Mouse (Mus musculus): ENCODE measurements around the gene Uso1.
"Not testable (repeated sequence)": the region's sequence is repeated elsewhere in the genome, so short reads cannot be mapped to it uniquely, and the experiment has no call there.

The Uso1 gene

DNA sequence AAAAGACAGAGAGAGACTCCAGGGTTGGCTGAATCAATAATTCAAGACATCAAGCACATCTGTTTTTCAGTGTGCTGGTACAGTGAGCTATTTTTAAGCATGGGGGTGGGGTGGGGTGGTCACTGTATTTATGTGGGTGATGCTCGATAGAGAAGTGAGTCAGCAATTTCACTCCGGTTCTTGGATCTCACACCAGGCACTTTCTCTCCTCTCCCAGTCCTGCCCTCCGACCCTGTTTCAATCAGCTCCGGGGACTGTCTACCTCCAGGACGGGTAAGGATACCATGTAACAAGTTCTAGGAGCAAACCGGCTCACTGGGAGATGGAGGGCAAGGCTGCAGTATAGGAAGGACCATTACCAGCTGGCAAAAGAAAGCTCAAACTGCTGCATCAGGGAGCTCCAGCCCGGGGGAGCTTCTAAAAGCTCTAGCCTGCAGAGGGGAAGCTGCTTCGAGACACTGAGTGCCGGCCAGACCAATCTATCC is 10.6 kb upstream of the Uso1 start:
- DNase-seq (ENCODE audit: low read depth, low spot score): no peak

DNA sequence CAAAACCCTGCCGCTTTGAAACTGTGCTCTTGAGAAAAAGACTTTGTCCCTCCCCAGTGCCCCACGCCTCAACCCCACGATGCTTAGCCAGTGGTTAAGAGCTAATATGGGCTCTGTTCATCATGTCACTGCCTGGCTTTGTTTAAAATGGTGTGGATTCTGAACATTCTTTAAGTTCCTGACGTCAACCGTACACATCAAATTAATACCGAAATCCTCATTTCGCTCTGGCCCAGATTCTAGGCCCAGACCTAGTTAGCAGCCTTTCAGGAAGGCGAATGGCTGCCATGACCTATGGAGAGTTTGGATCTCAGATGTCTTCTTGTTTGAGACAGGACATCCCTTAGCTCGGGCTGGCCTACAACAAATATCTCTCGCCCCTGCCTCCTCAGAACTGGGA is 10.0 kb upstream of the Uso1 start:
- no peak for DNase-seq (ENCODE audit: low read depth, low spot score)

DNA sequence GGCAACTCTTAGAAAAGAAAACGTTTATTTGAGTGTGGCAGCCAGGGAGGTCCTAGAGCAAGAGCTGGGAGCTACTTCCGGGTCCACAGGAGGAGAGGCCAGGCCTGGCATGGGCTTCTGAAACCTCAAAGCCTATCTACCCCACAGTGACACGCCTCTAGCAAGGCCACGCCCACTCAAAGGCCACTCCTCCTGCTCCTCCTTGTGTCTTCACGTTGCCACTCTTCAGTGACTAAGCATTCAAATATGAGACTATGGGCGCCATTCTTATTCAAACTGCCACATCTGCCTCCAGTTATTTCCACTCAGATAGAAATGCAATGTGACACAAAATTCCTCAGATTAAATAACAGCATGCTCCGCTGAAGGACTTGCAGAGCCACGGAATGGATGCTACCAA is 9.2 kb upstream of the Uso1 start:
- peak; percentile 30 for DNase-seq (ENCODE audit: low read depth, low spot score)

DNA sequence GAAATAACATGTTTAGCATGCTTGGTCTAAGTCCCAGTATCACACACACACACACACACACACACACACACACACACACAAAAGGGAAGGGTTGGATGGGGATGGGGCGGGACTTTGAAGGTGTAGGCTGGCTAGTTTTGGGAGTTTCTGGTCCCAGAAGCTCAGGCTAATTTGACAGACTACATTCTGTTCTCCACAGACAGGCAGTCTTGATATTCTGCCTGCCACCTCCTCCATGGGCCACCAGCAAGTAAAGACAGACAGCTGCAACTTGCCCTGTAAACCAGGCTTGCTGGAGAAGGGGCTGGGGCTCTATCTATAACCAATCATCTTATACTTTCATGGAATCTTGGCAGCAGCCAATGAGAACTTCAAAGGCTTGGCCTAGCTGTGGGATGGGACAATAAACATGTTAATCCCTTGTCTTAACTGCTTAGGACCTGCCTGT is 8.4 kb upstream of the Uso1 start:
- DNase-seq (ENCODE audit: low read depth, low spot score): no peak

DNA sequence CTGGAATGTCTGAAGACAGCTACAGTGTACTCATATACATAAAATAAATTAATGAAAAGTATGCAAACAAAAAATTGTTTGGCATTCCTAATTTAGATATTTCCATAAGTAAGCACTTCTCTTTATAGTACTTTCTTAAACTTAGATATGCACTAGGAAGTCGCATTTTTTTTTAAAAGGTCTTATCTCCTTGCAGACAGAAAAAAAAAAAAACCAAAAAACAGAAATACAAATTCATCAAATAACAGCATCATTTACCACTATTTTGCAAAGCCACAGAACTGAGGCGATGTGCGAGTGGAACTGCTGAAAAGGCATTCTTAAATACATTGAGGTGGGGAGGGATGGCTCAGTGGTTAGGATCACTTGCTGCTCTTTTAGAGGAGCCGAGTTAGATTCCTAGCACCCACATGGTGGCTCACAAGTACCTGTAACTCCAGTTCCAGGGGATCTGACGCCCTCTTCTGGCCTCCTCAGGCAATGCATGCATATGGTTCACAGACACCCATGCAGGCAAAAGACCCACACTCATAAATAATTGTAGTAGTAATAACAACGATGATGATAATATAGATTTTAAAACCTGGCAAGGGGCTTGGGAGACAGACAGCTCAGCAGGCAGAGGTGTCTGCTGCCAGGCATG is 7.6 kb upstream of the Uso1 start:
- DNase-seq (ENCODE audit: low read depth, low spot score): no peak

DNA sequence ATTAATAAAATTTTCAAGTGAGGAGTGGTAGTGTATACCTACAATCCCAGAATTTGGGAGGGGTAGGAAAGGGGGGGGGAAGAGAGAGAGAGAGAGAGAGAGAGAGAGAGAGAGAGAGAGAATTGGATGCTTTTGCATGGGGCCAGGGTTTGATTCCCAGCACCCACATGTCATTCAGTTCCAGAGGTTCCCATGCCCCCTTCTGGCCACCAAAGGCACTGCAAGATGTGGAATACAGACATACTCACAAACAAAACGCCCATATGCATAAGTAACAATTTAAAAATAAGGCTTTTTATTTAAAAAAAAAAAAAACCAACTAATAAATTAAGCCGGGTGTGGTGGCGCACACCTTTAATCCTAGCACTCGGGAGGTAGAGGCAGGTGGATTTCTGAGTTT is 5.6 kb upstream of the Uso1 start:
- DNase-seq (ENCODE audit: low read depth, low spot score): no peak

DNA sequence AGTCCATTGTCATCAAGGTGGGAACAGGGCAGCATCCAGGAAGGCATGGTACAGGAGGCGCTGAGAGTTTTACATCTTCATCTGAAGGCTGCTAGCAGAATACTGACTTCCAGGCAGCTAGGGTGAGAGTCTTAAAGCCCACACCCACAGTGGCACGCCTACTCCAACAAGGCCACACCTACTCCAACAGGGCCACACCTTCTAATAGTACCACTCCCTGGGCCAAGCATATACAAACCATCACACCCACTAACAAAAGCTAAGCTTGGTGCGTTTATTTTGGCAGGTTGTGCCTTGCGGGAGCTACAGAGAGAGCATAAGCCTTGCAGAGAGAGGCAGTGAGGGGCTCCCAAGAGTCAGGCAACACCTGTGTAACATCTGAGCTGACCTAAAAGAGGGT is 4.7 kb upstream of the Uso1 start:
- not testable (repeated sequence) for DNase-seq (ENCODE audit: low read depth, low spot score)

DNA sequence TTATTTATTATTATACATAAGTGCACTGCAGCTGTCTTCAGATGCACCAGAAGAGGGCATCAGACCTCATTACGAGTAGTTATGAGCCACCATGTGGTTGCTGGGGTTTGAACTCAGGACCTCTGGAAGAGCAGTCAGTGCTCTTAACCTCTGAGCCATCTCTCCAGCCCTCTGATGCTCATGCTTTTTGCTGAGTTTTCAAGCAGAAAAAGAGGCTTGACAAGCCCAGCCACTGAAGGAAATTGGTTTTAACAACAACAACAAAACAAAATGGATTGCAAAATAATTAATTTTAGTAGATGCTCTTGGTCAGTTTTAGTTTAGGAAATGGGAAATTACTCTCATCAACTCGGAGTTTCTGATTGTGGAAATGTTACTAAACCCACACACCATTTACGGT is 2.8 kb upstream of the Uso1 start:
- DNase-seq (ENCODE audit: low read depth, low spot score): no peak

DNA sequence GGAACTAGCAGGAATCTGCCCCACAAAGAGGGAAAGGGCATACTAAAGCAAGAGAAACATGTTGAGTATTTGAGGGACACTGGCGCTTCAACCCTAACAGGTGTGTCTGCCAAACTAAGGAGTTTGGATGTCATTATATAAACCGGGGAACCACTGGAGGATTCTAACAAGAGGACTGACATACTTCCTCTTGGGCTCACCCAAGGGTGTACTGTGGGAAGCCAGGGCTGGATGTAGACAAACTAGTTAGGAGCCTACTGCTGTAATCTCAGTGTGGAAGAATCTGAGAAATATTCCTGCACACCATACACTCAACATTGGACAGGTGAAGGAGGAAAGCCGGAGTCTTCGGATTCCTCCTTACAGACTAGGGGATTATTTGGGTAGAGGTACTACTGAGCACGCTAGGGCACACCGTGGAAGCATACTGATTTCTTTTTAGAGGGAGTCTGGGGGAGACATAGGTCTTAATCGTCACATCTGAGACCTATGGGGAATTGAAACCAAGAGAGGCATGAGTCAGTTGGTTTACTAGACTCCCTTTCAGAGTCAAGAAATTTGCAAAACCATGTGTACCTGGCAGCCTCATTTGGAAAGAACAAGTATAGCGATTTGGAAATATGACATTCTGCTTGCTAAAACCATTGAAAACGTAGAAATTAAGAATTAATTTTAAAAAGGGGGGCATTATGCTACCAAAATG is 1.1 kb upstream of the Uso1 start:
- no peak for DNase-seq (ENCODE audit: low read depth, low spot score)

DNA sequence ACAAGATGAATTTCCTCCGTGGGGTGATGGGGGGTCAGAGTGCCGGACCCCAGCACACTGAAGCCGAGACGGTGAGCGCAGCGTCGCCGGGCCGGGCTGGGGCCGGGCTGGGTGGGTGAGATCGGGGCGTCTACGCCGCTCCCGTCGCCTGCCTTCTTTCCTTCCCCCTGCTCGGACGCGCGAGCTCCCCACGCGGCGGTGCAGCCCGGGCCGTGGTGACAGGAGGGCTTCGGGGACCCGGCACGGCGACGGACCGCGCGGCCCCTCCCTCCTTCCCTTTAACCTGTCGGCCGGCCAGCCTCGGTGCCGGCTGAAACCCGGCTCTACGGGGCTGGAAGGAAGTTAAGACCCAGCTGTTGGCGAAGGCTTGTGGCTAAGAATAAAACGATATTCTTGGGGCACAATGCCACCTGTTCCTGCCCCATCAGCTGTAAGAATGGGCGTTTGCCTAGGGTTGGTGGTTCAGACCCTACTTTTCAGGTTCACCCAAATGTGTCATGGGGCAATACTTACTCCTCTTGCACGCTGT is 419 bp downstream of the Uso1 start:
- no peak for DNase-seq (ENCODE audit: low read depth, low spot score)

DNA sequence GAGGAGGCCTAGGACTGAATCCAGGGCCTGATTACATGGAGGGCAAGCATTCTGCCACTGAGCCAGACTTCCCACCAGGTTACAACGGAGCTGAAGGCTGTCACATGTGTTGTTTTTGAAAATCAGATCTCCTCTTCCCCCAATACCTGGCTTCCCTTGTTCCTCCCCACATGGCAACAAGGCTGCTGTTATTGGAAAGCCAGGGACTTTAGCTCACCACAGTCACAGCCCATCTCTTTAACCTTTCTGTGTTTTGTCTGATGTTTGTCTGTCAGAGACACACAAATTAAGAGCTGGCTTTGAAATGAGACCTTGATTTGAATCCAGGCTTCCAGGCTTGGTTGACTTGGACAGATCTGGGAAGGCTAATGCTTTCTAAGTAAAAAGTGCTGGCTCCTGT is 1.5 kb downstream of the Uso1 start:
- DNase-seq (ENCODE audit: low read depth, low spot score): no peak

DNA sequence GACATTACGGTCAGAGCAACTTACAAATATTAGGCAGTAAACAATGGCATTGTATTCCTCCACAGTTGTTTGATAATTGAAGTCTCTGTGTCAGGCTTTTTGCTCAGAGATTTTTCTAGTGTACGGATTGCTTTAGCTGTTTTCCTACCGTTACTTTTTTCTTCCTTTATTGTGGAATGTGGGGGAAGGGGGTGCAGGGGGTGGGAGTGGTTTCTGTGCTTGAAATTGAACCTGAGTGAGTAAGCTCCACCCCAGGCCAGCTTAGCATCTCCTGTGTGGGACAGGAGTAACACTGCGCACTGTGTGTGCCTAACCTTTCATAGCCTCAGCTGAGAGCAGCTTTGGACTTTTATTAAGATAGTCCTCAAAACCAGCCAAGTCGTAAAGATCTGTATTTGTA is 4.0 kb downstream of the Uso1 start:
- DNase-seq (ENCODE audit: low read depth, low spot score): no peak

DNA sequence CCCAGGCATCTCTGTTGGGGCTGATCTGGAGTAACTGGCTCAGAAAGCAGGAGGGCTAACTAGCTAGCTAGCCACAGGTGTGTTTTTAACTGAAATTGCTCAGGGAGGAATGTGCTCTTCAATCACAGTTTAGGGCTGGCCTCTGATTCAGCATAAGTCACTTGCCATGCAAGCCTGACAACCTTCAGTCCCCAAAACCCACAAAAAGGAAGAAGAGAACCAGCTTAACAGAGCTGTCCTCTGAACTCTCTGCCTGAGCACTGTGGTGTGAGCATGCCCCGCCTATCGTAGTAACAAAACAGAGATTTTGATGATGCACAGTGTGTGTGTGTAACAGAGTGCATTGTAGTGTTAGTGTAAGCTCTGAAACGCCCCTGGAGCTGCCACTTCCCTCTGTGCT is 4.7 kb downstream of the Uso1 start:
- no peak for DNase-seq (ENCODE audit: low read depth, low spot score)

DNA sequence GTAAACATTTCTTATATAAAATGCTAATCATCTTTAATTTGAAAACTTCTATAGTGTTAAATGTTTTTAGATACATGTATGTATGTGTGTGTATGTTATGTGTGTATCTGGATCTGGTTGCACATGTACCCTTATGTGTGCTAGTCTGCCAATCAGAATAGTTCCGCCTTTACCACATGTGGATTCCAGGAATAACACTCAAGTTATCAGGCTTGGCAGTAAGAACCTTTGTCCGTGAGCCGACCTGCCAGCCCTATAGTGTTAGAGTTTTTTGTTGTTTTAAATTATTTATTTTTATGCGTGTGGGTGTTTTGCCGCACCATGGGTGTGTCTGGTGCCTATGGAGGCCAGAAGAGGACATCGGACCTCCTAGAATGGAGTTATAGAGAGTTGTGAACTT is 5.9 kb downstream of the Uso1 start:
- no peak for DNase-seq (ENCODE audit: low read depth, low spot score)

DNA sequence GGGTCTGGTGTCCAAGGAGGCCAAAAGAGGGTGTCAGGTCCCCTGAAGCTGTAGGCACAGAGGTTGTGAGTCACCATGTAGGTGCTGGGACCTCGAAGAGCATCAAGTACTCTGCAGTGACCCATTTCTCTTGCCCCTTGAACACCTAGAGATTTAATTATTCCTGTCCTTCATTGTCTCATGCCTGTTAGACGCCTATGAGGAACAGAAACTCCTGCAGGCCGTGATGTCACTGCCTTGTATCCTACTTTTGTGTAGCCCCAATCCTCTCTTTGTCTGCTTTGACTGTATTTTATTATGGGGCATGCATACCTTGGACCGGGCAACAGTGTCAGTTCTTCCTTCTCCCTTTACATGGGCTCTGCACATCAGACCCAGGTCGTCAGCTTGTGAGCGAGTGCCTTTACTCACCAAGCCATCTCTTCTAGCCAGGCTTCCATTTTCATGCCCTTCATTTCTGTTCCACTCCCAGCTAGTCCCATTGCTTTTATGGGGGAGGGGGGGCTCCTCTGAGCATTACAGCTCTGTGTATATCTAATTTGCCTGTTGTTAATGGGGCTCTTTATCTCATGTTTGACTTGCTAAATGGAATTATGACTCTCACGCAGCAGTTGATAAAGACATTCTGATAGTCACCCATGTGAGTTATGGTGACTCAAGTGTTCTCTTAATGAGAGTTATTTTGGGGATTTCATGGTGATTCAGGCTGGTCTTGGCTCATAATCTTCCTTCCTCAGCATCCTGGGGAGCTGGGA is 7.4 kb downstream of the Uso1 start:
- DNase-seq (ENCODE audit: low read depth, low spot score): no peak

DNA sequence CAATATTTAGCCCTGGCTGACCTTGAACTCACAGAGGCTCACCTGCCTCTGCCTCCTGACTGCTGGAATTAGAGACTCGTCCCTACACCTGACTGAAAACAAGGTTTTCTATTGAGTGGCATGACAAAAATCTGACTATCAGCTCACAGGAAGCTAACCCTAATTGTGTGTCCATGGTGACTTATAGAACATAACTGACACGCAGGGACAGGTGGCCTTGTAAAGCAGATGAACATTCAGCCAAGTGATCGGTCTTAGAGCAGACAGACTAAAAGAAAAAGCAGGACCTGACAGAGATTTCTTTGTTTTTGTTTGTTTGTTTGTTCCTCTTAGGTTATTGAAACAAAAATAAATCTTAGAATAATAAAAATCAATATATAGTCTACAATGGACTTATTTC is 10.5 kb downstream of the Uso1 start:
- no peak for DNase-seq (ENCODE audit: low read depth, low spot score)

DNA sequence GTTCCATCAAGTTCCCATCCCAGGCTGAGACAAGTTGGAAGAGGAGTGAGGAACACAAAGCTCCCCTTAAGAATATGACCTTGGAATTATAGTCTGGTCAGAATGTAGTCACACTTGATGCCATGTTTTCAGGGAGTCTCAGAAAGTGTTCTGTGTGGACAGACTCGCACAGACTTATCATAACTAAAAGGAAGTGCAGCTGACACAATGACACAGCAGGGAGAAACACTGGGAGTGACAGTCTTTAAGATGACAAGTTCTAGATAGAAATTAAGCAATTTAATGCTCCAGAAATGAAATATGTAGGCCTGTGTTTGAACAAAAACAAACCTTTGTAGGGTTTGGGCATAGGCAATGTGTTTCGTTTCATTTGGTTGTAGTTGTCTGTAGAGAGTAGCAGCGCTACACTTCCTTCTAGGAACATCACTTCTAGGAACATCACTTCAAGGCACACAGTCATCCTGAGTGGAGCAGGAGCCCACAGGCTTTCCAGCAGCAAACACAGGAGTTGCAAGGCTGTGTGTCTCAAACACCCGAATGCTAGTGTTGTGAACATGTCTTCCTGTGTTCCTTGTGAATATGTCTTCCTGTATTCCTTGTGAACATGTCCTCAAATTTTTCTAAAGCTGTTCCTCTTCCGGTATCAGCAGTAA is 11.7 kb downstream of the Uso1 start:
- DNase-seq (ENCODE audit: low read depth, low spot score): no peak

DNA sequence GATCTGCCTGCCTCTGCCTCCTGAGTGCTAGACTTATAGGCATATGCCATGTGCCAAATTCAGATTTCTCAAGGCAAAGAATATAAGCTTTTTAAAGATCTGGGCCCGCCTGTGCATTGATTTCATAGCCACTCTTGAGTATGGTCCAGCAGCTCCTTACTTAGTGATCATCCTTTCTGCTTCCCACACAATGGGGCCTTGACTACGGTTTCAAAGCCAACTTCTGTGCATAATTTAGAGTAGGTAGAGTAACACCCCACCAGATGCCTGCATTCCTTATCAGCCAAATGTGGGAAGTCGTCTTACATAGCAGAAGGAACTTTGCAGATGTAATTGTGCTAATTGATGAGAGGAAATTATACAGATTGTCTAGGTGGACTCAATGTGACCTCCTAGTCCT is 17.1 kb downstream of the Uso1 start:
- no peak for DNase-seq (ENCODE audit: low read depth, low spot score)

DNA sequence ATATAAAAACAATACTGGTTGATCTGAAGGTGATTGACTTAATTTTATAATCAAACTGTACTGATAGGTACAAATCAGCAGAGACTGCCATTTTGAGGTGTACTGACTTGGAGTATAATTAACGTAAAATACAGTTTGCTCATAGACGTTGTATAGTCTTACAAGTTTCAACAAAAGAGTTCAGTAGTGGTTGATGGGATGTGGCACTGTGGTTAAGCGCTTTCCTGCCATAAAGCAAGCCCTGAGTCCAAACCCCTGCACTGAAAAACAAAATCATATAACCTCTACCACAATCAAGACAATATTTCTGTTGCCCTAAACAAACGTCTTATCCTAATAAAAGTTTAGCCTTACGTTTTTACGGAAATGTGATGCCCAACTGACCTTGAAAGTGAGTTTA is 28.2 kb downstream of the Uso1 start:
- no peak for DNase-seq (ENCODE audit: low read depth, low spot score)

DNA sequence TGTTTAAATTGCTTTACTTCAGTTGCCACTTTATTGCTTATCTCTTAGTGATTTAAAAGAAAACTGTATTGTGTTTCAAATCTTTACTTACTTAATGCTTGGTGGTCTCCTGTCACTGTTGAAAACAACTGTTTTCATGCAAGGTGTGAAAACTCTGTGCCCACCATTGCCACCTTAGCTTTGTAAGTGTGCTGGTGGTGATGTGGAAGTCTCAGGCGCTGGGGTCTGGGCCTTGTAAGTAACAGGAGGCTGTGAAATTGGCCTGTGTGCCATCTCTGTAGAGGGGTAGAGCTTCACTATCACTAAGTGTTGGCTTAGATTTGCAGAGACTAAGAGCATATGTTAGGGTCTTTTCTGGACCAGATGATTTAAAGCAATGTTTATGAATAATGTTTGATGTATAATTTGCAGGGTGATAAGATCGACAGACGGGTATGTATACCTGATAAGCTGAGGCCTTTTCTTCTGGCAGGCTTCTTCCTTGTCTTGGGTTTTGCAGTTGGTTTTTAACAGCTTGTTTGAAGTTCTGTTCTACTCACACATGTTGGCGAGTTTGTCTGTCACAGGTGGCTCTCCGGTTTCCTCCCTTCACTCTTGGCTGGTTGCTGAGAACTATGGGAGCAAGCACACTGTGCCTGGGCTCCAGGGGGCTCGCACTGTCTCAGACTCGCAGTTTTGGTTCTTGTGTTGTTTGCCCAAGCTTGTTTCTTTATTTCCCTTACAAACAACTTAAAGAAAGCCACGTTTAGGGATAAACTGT is 45.5 kb downstream of the Uso1 start:
- DNase-seq (ENCODE audit: low read depth, low spot score): no peak

DNA sequence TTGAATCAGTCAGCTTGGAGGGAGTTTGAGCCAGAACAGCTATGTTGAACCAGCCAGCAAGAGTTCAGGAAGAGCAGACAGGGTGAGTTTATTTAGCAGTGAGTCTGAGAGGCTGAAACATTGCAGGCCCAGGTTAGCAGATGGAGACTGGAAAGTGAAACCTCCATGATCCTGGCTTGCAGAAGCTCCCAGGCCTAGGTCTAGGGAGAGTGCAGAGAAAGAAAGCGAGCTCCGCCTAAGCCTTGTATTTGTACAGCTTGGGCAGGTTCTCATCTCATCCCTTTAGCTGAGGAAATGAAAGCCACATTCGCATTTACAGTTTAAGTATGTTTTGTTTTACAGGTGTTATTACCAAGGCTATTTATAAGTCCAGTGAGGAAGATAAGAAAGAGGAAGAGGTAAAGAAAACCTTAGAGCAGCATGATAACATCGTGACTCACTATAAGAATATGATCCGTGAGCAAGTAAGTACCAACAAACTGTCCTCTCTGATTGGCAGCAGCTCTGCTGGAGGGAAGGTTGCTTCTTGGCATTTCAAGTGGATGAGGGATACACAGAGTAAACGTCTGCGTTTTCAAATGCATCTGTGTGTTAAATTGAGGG is 51.2 kb downstream of the Uso1 start:
- DNase-seq (ENCODE audit: low read depth, low spot score): no peak

All from embryo, embryonic 11.5 days (tissue).